Mouse (Mus musculus): ENCODE measurements at regions not wholly inside any gene's neighbourhood (a gene's known extent, or its start where the extent isn't known, plus 50 kb on each side); places are given as distances from the start of the nearest gene placed in this dataset.
A peak's percentile ranks its signal among the peaks of the same experiment; 100 is the strongest.

- H3K4me1 ChIP-seq, result peaks cover 15% of the 10 kb centered on the region
- H3K27ac ChIP-seq, result peak overlapping the region; percentile 33; the same call in 1 of the 2 replicates
- H3K4me3 ChIP-seq, result no peak overlapping the region
- no peak overlapping the region for H3K4me2 ChIP-seq
- H3K9ac ChIP-seq, result no peak overlapping the region
- no peaks in the 10 kb centered on the region for H3K36me3 ChIP-seq
- 62% methylated on average over 6 of the region's 6 CpGs for WGBS
- no peaks in the 10 kb centered on the region for H3K9me3 ChIP-seq
- ATAC-seq (ENCODE audit: insufficient number of reproducible peaks, insufficient read depth, low FRiP score, low TSS enrichment, low read depth), result no peak
- H3K27me3 ChIP-seq, result no peaks in the 10 kb centered on the region
These were observed 87.0 kb upstream of the Twist2 start for GRCm38 (mm10) chr1:91714266-91714665.

GRCm38 (mm10) chr1:91715341-91715740 lies 85.9 kb upstream of the Twist2 start:
- Histone ChIP-seq H3K4me1 (peaks cover 12% of the 10 kb centered on the region), H3K36me3 (no peaks in the 10 kb centered on the region), H3K27me3 (no peaks in the 10 kb centered on the region), H3K4me3 (no peak overlapping the region), H3K9ac (no peak overlapping the region), H3K27ac (0 out of 2 replicates have a peak overlapping the region, but pooled peaks have one; percentile 8), H3K4me2 (no peak overlapping the region), H3K9me3 (no peaks in the 10 kb centered on the region)
- ATAC-seq (ENCODE audit: insufficient number of reproducible peaks, insufficient read depth, low FRiP score, low TSS enrichment, low read depth), result no peak
- 65% methylated on average over 7 of the region's 7 CpGs for WGBS

GRCm38 (mm10) chr1:91715791-91716190 lies 85.5 kb upstream of the Twist2 start:
- Histone ChIP-seq H3K27me3 (no peaks in the 10 kb centered on the region), H3K9me3 (no peaks in the 10 kb centered on the region), H3K9ac (no peak overlapping the region), H3K27ac (no peak overlapping the region), H3K4me1 (peaks cover 12% of the 10 kb centered on the region), H3K36me3 (no peaks in the 10 kb centered on the region), H3K4me2 (no peak overlapping the region), H3K4me3 (no peak overlapping the region)
- ATAC-seq (ENCODE audit: insufficient number of reproducible peaks, insufficient read depth, low FRiP score, low TSS enrichment, low read depth), result no peak
- WGBS, result 88% methylated on average over 2 of the region's 2 CpGs

GRCm38 (mm10) chr1:91716836-91717235 lies 84.4 kb upstream of the Twist2 start:
- H3K9ac ChIP-seq, result no peak overlapping the region
- no peak overlapping the region for H3K4me3 ChIP-seq
- no peak overlapping the region for H3K4me2 ChIP-seq
- no peak overlapping the region for H3K27ac ChIP-seq
- WGBS, result 89% methylated on average over 2 of the region's 2 CpGs
- no peak for ATAC-seq (ENCODE audit: insufficient number of reproducible peaks, insufficient read depth, low FRiP score, low TSS enrichment, low read depth)
- no peaks in the 10 kb centered on the region for H3K9me3 ChIP-seq
- peaks cover 12% of the 10 kb centered on the region for H3K4me1 ChIP-seq
- no peaks in the 10 kb centered on the region for H3K36me3 ChIP-seq
- H3K27me3 ChIP-seq, result no peaks in the 10 kb centered on the region

- no peak overlapping the region for H3K4me2 ChIP-seq
- ATAC-seq (ENCODE audit: insufficient number of reproducible peaks, insufficient read depth, low FRiP score, low TSS enrichment, low read depth), result no peak
- H3K36me3 ChIP-seq, result no peaks in the 10 kb centered on the region
- H3K4me3 ChIP-seq, result no peak overlapping the region
- no peak overlapping the region for H3K9ac ChIP-seq
- no peak overlapping the region for H3K27ac ChIP-seq
- H3K4me1 ChIP-seq, result peaks cover 12% of the 10 kb centered on the region
- no peaks in the 10 kb centered on the region for H3K27me3 ChIP-seq
- WGBS, result 81% methylated on average over 8 of the region's 8 CpGs
- H3K9me3 ChIP-seq, result no peaks in the 10 kb centered on the region
These were observed 83.3 kb upstream of the Twist2 start for GRCm38 (mm10) chr1:91717961-91718360.

- no peak overlapping the region for H3K9ac ChIP-seq
- no peak overlapping the region for H3K4me3 ChIP-seq
- peaks cover 18% of the 10 kb centered on the region for H3K4me1 ChIP-seq
- H3K4me2 ChIP-seq, result no peak overlapping the region
- no peaks in the 10 kb centered on the region for H3K36me3 ChIP-seq
- H3K9me3 ChIP-seq, result no peaks in the 10 kb centered on the region
- WGBS, result 79% methylated on average over 11 of the region's 11 CpGs
- no peak for ATAC-seq (ENCODE audit: insufficient number of reproducible peaks, insufficient read depth, low FRiP score, low TSS enrichment, low read depth)
- H3K27me3 ChIP-seq, result no peaks in the 10 kb centered on the region
- H3K27ac ChIP-seq, result no peak overlapping the region
These were observed 72.0 kb upstream of the Twist2 start for GRCm38 (mm10) chr1:91729246-91729645.

- no peak for ATAC-seq (ENCODE audit: insufficient number of reproducible peaks, insufficient read depth, low FRiP score, low TSS enrichment, low read depth)
- no peak overlapping the region for H3K9ac ChIP-seq
- H3K4me3 ChIP-seq, result no peak overlapping the region
- no peaks in the 10 kb centered on the region for H3K9me3 ChIP-seq
- no peaks in the 10 kb centered on the region for H3K27me3 ChIP-seq
- H3K4me2 ChIP-seq, result no peak overlapping the region
- H3K4me1 ChIP-seq, result peaks cover 18% of the 10 kb centered on the region
- H3K27ac ChIP-seq, result no peak overlapping the region
- WGBS, result 82% methylated on average over 2 of the region's 2 CpGs
- no peaks in the 10 kb centered on the region for H3K36me3 ChIP-seq
These were observed 71.0 kb upstream of the Twist2 start for GRCm38 (mm10) chr1:91730281-91730680.

- no peak for ATAC-seq (ENCODE audit: insufficient number of reproducible peaks, insufficient read depth, low FRiP score, low TSS enrichment, low read depth)
- H3K9me3 ChIP-seq, result no peaks in the 10 kb centered on the region
- H3K9ac ChIP-seq, result no peak overlapping the region
- WGBS, result 63% methylated on average over 13 of the region's 13 CpGs
- no peak overlapping the region for H3K4me2 ChIP-seq
- no peaks in the 10 kb centered on the region for H3K27me3 ChIP-seq
- no peak overlapping the region for H3K27ac ChIP-seq
- H3K4me3 ChIP-seq, result no peak overlapping the region
- H3K36me3 ChIP-seq, result no peaks in the 10 kb centered on the region
- peaks cover 18% of the 10 kb centered on the region for H3K4me1 ChIP-seq
These were observed 69.6 kb upstream of the Twist2 start for GRCm38 (mm10) chr1:91731703-91732102.

- 0 out of 2 replicates have a peak, but pooled peaks have one; percentile 48 for ATAC-seq (ENCODE audit: insufficient number of reproducible peaks, insufficient read depth, low FRiP score, low TSS enrichment, low read depth)
- no peak overlapping the region for H3K4me3 ChIP-seq
- no peaks in the 10 kb centered on the region for H3K36me3 ChIP-seq
- no peak overlapping the region for H3K27ac ChIP-seq
- H3K4me1 ChIP-seq, result peaks cover 18% of the 10 kb centered on the region
- H3K27me3 ChIP-seq, result no peaks in the 10 kb centered on the region
- H3K9ac ChIP-seq, result no peak overlapping the region
- H3K4me2 ChIP-seq, result 0 out of 2 replicates have a peak overlapping the region, but pooled peaks have one; percentile 11
- 43% methylated on average over 12 of the region's 12 CpGs for WGBS
- H3K9me3 ChIP-seq, result no peaks in the 10 kb centered on the region
These were observed 68.8 kb upstream of the Twist2 start for GRCm38 (mm10) chr1:91732461-91732861.

GRCm38 (mm10) chr1:91734731-91735130 lies 66.5 kb upstream of the Twist2 start:
- no peak for ATAC-seq (ENCODE audit: insufficient number of reproducible peaks, insufficient read depth, low FRiP score, low TSS enrichment, low read depth)
- Histone ChIP-seq H3K9me3 (no peaks in the 10 kb centered on the region), H3K4me3 (no peak overlapping the region), H3K27ac (no peak overlapping the region), H3K9ac (no peak overlapping the region), H3K27me3 (no peaks in the 10 kb centered on the region), H3K4me1 (peaks cover 22% of the 10 kb centered on the region), H3K4me2 (no peak overlapping the region), H3K36me3 (no peaks in the 10 kb centered on the region)
- 78% methylated on average over 2 of the region's 2 CpGs for WGBS

GRCm38 (mm10) chr1:91735436-91735835 lies 65.8 kb upstream of the Twist2 start:
- H3K27me3 ChIP-seq, result no peaks in the 10 kb centered on the region
- 73% methylated on average over 4 of the region's 5 CpGs for WGBS
- ATAC-seq (ENCODE audit: insufficient number of reproducible peaks, insufficient read depth, low FRiP score, low TSS enrichment, low read depth), result no peak

GRCm38 (mm10) chr1:91740661-91741060 lies 60.6 kb upstream of the Twist2 start:
- Histone ChIP-seq H3K4me3 (no peak overlapping the region), H3K27me3 (no peaks in the 10 kb centered on the region), H3K27ac (no peak overlapping the region), H3K4me2 (no peak overlapping the region), H3K4me1 (peaks cover 5% of the 10 kb centered on the region; the same call in 1 of the 2 replicates), H3K9ac (no peak overlapping the region), H3K36me3 (no peaks in the 10 kb centered on the region), H3K9me3 (no peaks in the 10 kb centered on the region)
- 85% methylated on average over 8 of the region's 8 CpGs for WGBS
- ATAC-seq (ENCODE audit: insufficient number of reproducible peaks, insufficient read depth, low FRiP score, low TSS enrichment, low read depth), result no peak

More at GRCm38 (mm10) chr1:91735436-91735835, 65.8 kb upstream of the Twist2 start:
- no peak overlapping the region for H3K27ac ChIP-seq
- no peak overlapping the region for H3K4me3 ChIP-seq
- no peak overlapping the region for H3K4me2 ChIP-seq
- no peak overlapping the region for H3K9ac ChIP-seq
- no peaks in the 10 kb centered on the region for H3K9me3 ChIP-seq
- no peaks in the 10 kb centered on the region for H3K36me3 ChIP-seq
- H3K4me1 ChIP-seq, result peaks cover 22% of the 10 kb centered on the region
